Mouse (Mus musculus): ENCODE data around the gene 4930404N11Rik.

DNA sequence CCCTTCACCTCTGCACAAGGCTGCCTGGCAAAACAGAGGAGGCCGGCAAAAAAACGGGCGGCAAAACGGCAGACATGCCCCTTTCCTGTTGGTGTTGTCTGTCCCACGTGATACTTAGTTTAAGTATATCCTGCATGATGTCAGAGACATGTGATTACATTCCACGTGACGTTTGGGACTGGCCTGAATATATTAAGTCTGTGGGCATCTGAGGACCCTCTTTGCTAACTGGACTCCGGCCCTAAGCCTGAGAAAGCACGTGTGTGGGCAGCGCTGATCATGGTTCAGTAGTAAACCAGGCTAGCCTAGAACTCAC, 35.5 kb upstream of the 4930404N11Rik start:
- TF ChIP-seq CTCF (IDR thresholded peaks at IDR 0.05; ENCODE audit: low read depth) (no peak), EP300 (IDR thresholded peaks at IDR 0.05; ENCODE audit: low read depth) (no peak)

Data from heart, postnatal 0 days (tissue).